33 mouse cellular contexts compared by ENCODE assay signal in the genomic region with DNA sequence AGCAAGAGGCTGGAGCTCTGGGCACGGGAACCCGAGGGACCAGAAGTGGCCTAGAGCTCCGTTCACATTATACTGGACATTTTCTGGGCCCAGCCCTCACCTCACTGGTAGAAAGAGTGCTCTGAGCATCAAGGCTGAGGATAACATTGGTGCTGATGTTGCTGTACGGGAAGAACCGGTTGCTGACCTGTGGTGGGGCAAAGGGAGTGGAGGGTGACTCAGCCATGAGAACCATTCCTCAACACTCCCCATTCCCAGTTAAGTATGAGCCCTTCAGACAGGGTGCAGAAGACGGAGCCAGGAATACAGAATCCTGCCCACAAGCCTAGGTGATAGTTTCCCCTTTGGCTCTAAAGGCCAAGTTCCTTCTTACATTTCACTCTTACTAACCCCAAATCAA. TPM values are rescaled to one million over a fixed set of nuclear protein-coding genes. Genes with fewer than 3 reads are reported as not detected.
"Had no signal": no experiment of that assay in that cellular context is flagged by ENCODE, and none has a peak within 500 bp of the region (broad histone marks: within the 10 kb centered on the region; RNA-seq: fewer than 3 reads in every experiment).

No protein-coding gene starts in this region.

- H3K9me3 ChIP-seq: heart, embryonic 10.5 days; heart, embryonic 12.5 days; hindbrain, embryonic 13.5 days; hindbrain, embryonic 15.5 days; kidney, embryonic 15.5 days; limb, embryonic 13.5 days; limb, embryonic 15.5 days had no signal

- ATAC-seq: forebrain, embryonic 16.5 days; hindbrain, postnatal 0 days had no signal

- H3K9ac ChIP-seq: heart, embryonic 12.5 days; hindbrain, embryonic 13.5 days; hindbrain, embryonic 15.5 days; kidney, embryonic 15.5 days; limb, embryonic 13.5 days; limb, embryonic 15.5 days had no signal

- DNase-seq: gastrocnemius, postnatal 10 days; gastrocnemius, postnatal 25 days; heart, adult 18-20 months; heart, postnatal 10 days; heart, postnatal 36 days; kidney, adult 11 months; kidney, adult 2 months; kidney, adult 9 months; kidney, postnatal 14 days; kidney, postnatal 36 days; layer of hippocampus, adult 9-11 months; layer of hippocampus, postnatal 36 days; left cerebral cortex, postnatal 4 days had no signal

- H3K36me3 ChIP-seq: heart, embryonic 10.5 days; heart, embryonic 12.5 days; hindbrain, embryonic 13.5 days; hindbrain, embryonic 15.5 days; kidney, embryonic 15.5 days; limb, embryonic 13.5 days; limb, embryonic 15.5 days had no signal

- H3K27ac ChIP-seq: heart, embryonic 10.5 days; hindbrain, embryonic 13.5 days; hindbrain, embryonic 15.5 days; hindbrain, postnatal 0 days; kidney, embryonic 15.5 days; kidney, postnatal 0 days; limb, embryonic 13.5 days; limb, embryonic 15.5 days had no signal

- H3K4me2 ChIP-seq: heart, embryonic 12.5 days; hindbrain, embryonic 13.5 days; hindbrain, embryonic 15.5 days; kidney, embryonic 15.5 days; limb, embryonic 13.5 days; limb, embryonic 15.5 days had no signal

- H3K4me3 ChIP-seq: heart, embryonic 10.5 days; heart, embryonic 12.5 days; hindbrain, embryonic 13.5 days; hindbrain, embryonic 15.5 days; kidney, embryonic 15.5 days; limb, embryonic 13.5 days; limb, embryonic 15.5 days had no signal

RNA-seq across cellular contexts. Expression of a gene that starts 16.7 kb away (rescaled TPM):
- total RNA-seq: granulocyte monocyte progenitor cell, adult 5-6 weeks; hematopoietic stem cell, adult 5-6 weeks; hindbrain, postnatal 0 days; layer of hippocampus, postnatal 14 days; layer of hippocampus, postnatal 36 days; left cerebral cortex, postnatal 10 days; left cerebral cortex, postnatal 25 days; left cerebral cortex, postnatal 4 days had no signal
- polyA plus RNA-seq: hindbrain, embryonic 11.5 days; hindbrain, embryonic 13.5 days; limb, embryonic 11.5 days had no signal

RNA-seq across cellular contexts. Expression of a gene that starts 24.0 kb away (rescaled TPM):
- total RNA-seq: granulocyte monocyte progenitor cell, adult 5-6 weeks had no signal

RNA-seq across cellular contexts. Expression of a gene that starts 44.7 kb away (rescaled TPM):
- total RNA-seq: granulocyte monocyte progenitor cell, adult 5-6 weeks; hematopoietic stem cell, adult 5-6 weeks; layer of hippocampus, adult 18-20 months; layer of hippocampus, adult 8-10 months; layer of hippocampus, postnatal 36 days had no signal
- polyA plus RNA-seq: intestine, embryonic 14.5 days had no signal
